Mouse (Mus musculus) heart, embryonic 11.5 days (tissue): ENCODE data around the gene Prdm11. TPM values are rescaled to one million over a fixed set of nuclear protein-coding genes. Genes with fewer than 3 reads are reported as not detected.

Source experiments
- ATAC-seq: fragments of 200-750 bp; cut with Nextera tagmentation; replicated peaks from 2 replicates; pipeline ENCODE4 v1.8.0; 2017; ENCODE audit warnings: moderate library complexity; ENCODE audit not compliant: insufficient number of reproducible peaks, low FRiP score, low TSS enrichment
- H3K27ac ChIP-seq: fragments of 300-500 bp; sonication (generic); 2 replicates; pipeline ENCODE4 v1.5.1; 2014; ENCODE audit warnings: mild to moderate bottlenecking, low read depth, low read length
- H3K27me3 ChIP-seq: fragments of 300-500 bp; sonication (generic); 2 replicates; pipeline ENCODE4 v1.6.1; 2014; ENCODE audit warnings: mild to moderate bottlenecking, low read length, mixed read lengths; ENCODE audit not compliant: control insufficient read depth, insufficient read depth
- H3K36me3 ChIP-seq: fragments of 300-500 bp; sonication (generic); 2 replicates; pipeline ENCODE4 v1.6.1; 2014; ENCODE audit warnings: mild to moderate bottlenecking, low read length, moderate library complexity, mixed read lengths; ENCODE audit not compliant: control insufficient read depth, insufficient read depth
- H3K4me1 ChIP-seq: fragments of 300-500 bp; sonication (generic); 2 replicates; pipeline ENCODE4 v1.6.1; 2014; ENCODE audit warnings: low read length; ENCODE audit not compliant: control insufficient read depth, insufficient read depth
- H3K4me2 ChIP-seq: fragments of 300-500 bp; sonication (generic); 2 replicates; pipeline ENCODE4 v1.6.1; 2014; ENCODE audit warnings: mild to moderate bottlenecking, moderate library complexity
- H3K4me3 ChIP-seq: fragments of 300-500 bp; sonication (generic); 2 replicates; pipeline ENCODE4 v1.5.1; 2014; ENCODE audit warnings: low read depth, low read length
- H3K9ac ChIP-seq: fragments of 300-500 bp; sonication (generic); 2 replicates; pipeline ENCODE4 v1.6.1; 2014; ENCODE audit warnings: mild to moderate bottlenecking, low read depth, low read length, moderate library complexity
- H3K9me3 ChIP-seq: fragments of 300-500 bp; sonication (generic); replicated peaks from 2 replicates; pipeline ENCODE4 v1.6.1; 2016; ENCODE audit warnings: low read length; ENCODE audit not compliant: control insufficient read depth
- WGBS: fragments of 180-500 bp; shearing (Covaris S2); extraction: QIAGEN DNeasy Blood & Tissue Kit; methylation state at CpG from one replicate; pipeline ENCODE4 v1.1.7; 2014; ENCODE audit not compliant: insufficient replicate concordance; 5-methylcytosine and 5-hydroxymethylcytosine counted together
- polyA plus RNA-seq: library from polyadenylated mRNA; unstranded; fragments of >200 nt; fragmentation: Nextera tagmentation; extraction: Ambion mirVana; gene quantifications from 2 replicates; pipeline ENCODE4 v1.2.1, GENCODE M21; 2014

The Prdm11 gene
- polyA plus RNA-seq, 1 experiment from 2014 or later = 3.3 TPM

- Histone ChIP-seq H3K27ac (peak overlapping the region; percentile 62), H3K9me3 (no peaks in the 10 kb centered on the region), H3K27me3 (no peaks in the 10 kb centered on the region), H3K4me1 (peaks cover 46% of the 10 kb centered on the region), H3K4me3 (no peak overlapping the region), H3K36me3 (no peaks in the 10 kb centered on the region), H3K9ac (peak overlapping the region; percentile 58; the same call in 1 of the 2 replicates), H3K4me2 (no peak overlapping the region)
- WGBS = 58% methylated on average over 7 of the region's 7 CpGs
- ATAC-seq = no peak
These were observed 5.1 kb downstream of the Prdm11 start for GRCm38 (mm10) chr2:93040841-93041240.

GRCm38 (mm10) chr2:93039706-93040105, 6.3 kb downstream of the Prdm11 start:
- no peak for ATAC-seq
- Histone ChIP-seq H3K9ac (0 out of 2 replicates have a peak overlapping the region, but pooled peaks have one; percentile 22), H3K9me3 (no peaks in the 10 kb centered on the region), H3K36me3 (no peaks in the 10 kb centered on the region), H3K4me1 (peaks cover 52% of the 10 kb centered on the region), H3K27ac (no peak overlapping the region), H3K4me2 (no peak overlapping the region), H3K27me3 (no peaks in the 10 kb centered on the region), H3K4me3 (no peak overlapping the region)
- WGBS = 90% methylated on average over 5 of the region's 5 CpGs

- H3K36me3 ChIP-seq = no peaks in the 10 kb centered on the region
- no peak overlapping the region for H3K4me2 ChIP-seq
- no peak for ATAC-seq
- H3K4me1 ChIP-seq = peaks cover 46% of the 10 kb centered on the region
- H3K9ac ChIP-seq = no peak overlapping the region
- no peaks in the 10 kb centered on the region for H3K9me3 ChIP-seq
- no peaks in the 10 kb centered on the region for H3K27me3 ChIP-seq
- WGBS = 59% methylated on average over 3 of the region's 3 CpGs
- H3K27ac ChIP-seq = no peak overlapping the region
- H3K4me3 ChIP-seq = no peak overlapping the region
These were observed 6.9 kb downstream of the Prdm11 start for GRCm38 (mm10) chr2:93039043-93039442.

GRCm38 (mm10) chr2:93035631-93036030, 10.3 kb downstream of the Prdm11 start:
- Histone ChIP-seq H3K9ac (no peak overlapping the region), H3K36me3 (no peaks in the 10 kb centered on the region), H3K4me3 (no peak overlapping the region), H3K9me3 (no peaks in the 10 kb centered on the region), H3K4me2 (no peak overlapping the region), H3K27ac (no peak overlapping the region), H3K4me1 (peaks cover 39% of the 10 kb centered on the region), H3K27me3 (no peaks in the 10 kb centered on the region)
- WGBS = 37% methylated on average over 7 of the region's 7 CpGs
- ATAC-seq = 0 out of 2 replicates have a peak, but pooled peaks have one; percentile 23

- no peak overlapping the region for H3K4me2 ChIP-seq
- WGBS = 77% methylated on average over 11 of the region's 11 CpGs
- no peak for ATAC-seq
- H3K27me3 ChIP-seq = no peaks in the 10 kb centered on the region
- H3K36me3 ChIP-seq = no peaks in the 10 kb centered on the region
- peaks cover 60% of the 10 kb centered on the region for H3K4me1 ChIP-seq
- H3K9ac ChIP-seq = no peak overlapping the region
- no peaks in the 10 kb centered on the region for H3K9me3 ChIP-seq
- no peak overlapping the region for H3K27ac ChIP-seq
- H3K4me3 ChIP-seq = no peak overlapping the region
These were observed 13.3 kb downstream of the Prdm11 start for GRCm38 (mm10) chr2:93032651-93033050.

- WGBS = 76% methylated on average over 8 of the region's 8 CpGs
- Histone ChIP-seq H3K4me3 (no peak overlapping the region), H3K36me3 (no peaks in the 10 kb centered on the region), H3K27ac (no peak overlapping the region), H3K4me2 (no peak overlapping the region), H3K9me3 (no peaks in the 10 kb centered on the region), H3K27me3 (no peaks in the 10 kb centered on the region), H3K4me1 (peaks cover 65% of the 10 kb centered on the region), H3K9ac (no peak overlapping the region)
- ATAC-seq = no peak
These were observed 13.9 kb downstream of the Prdm11 start for GRCm38 (mm10) chr2:93032049-93032448.

GRCm38 (mm10) chr2:93031021-93031420, 14.9 kb downstream of the Prdm11 start:
- no peak for ATAC-seq
- no peaks in the 10 kb centered on the region for H3K27me3 ChIP-seq
- 60% methylated on average over 9 of the region's 9 CpGs for WGBS

GRCm38 (mm10) chr2:93030101-93030500, 15.9 kb downstream of the Prdm11 start:
- no peak for ATAC-seq
- no peak overlapping the region for H3K4me3 ChIP-seq
- no peaks in the 10 kb centered on the region for H3K36me3 ChIP-seq
- 77% methylated on average over 6 of the region's 6 CpGs for WGBS
- peaks cover 52% of the 10 kb centered on the region for H3K4me1 ChIP-seq
- H3K27ac ChIP-seq = no peak overlapping the region
- H3K9me3 ChIP-seq = no peaks in the 10 kb centered on the region
- no peak overlapping the region for H3K4me2 ChIP-seq
- no peak overlapping the region for H3K9ac ChIP-seq
- H3K27me3 ChIP-seq = no peaks in the 10 kb centered on the region

More at GRCm38 (mm10) chr2:93031021-93031420, 14.9 kb downstream of the Prdm11 start:
- Histone ChIP-seq H3K36me3 (no peaks in the 10 kb centered on the region), H3K4me1 (peaks cover 59% of the 10 kb centered on the region), H3K4me2 (no peak overlapping the region), H3K4me3 (no peak overlapping the region), H3K9me3 (no peaks in the 10 kb centered on the region), H3K9ac (no peak overlapping the region), H3K27ac (no peak overlapping the region)

- peak overlapping the region; percentile 2; the same call in 1 of the 2 replicates for H3K4me2 ChIP-seq
- H3K9ac ChIP-seq = no peak overlapping the region
- H3K27me3 ChIP-seq = no peaks in the 10 kb centered on the region
- no peak overlapping the region for H3K4me3 ChIP-seq
- H3K27ac ChIP-seq = peak overlapping the region; percentile 43
- no peaks in the 10 kb centered on the region for H3K9me3 ChIP-seq
- H3K36me3 ChIP-seq = no peaks in the 10 kb centered on the region
- ATAC-seq = peak; percentile 41; the same call in 1 of the 2 replicates
- peaks cover 50% of the 10 kb centered on the region for H3K4me1 ChIP-seq
- WGBS = 47% methylated on average over 14 of the region's 14 CpGs
These were observed 16.5 kb downstream of the Prdm11 start for GRCm38 (mm10) chr2:93029267-93030060.
